Mouse (Mus musculus): ENCODE data around the gene Ttc39b. TPM values are rescaled to one million over a fixed set of nuclear protein-coding genes. Genes with fewer than 3 reads are reported as not detected.

Gene Ttc39b
- polyA plus RNA-seq, 1 experiment: 2.7 TPM

DNA sequence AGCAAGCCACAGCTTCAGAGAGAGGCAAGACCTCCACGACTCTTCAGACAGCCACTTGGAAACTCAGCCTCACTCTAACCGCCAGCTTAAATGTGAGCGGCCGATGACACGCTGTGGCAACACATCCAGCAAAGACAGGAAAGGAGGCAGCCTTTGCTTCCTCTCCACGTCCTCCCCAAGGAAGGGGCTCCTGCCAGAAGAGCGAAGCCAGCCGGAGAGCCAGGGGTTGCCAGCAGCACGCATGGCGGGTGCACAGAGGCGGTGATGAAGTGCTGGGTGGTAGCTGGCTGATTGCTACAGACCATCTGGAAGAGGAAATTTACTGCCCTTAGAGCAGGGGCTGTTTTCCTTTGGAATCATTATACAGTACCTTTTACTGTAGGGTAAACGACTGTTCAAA lies 112.3 kb downstream of the Ttc39b start:
- WGBS: 23% methylated on average over 12 of the region's 12 CpGs

DNA sequence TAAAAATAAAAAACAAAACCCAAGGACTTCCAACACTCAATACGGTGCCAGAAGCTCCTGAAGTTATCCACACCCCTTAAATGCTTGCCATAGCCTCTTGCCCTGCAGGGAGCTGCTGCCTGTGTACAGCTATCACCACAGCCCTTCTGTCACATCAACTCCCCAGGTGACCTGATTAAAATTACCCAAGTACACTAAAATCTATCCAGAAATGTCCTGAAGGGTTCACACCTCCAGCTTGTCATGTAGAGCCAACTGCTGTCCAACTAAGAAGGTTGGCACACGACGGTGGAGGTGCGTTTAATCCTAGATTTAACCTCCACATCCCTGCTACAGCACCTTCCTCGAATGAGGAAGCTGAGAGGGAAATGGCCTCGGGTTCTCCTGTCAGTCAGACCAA lies 113.6 kb downstream of the Ttc39b start:
- 81% methylated on average over 6 of the region's 6 CpGs for WGBS
- no peak for DNase-seq (ENCODE audit: low read depth, low spot score)

More for the DNA sequence above, 112.3 kb downstream of the Ttc39b start:
- no peak for DNase-seq (ENCODE audit: low read depth, low spot score)

DNA sequence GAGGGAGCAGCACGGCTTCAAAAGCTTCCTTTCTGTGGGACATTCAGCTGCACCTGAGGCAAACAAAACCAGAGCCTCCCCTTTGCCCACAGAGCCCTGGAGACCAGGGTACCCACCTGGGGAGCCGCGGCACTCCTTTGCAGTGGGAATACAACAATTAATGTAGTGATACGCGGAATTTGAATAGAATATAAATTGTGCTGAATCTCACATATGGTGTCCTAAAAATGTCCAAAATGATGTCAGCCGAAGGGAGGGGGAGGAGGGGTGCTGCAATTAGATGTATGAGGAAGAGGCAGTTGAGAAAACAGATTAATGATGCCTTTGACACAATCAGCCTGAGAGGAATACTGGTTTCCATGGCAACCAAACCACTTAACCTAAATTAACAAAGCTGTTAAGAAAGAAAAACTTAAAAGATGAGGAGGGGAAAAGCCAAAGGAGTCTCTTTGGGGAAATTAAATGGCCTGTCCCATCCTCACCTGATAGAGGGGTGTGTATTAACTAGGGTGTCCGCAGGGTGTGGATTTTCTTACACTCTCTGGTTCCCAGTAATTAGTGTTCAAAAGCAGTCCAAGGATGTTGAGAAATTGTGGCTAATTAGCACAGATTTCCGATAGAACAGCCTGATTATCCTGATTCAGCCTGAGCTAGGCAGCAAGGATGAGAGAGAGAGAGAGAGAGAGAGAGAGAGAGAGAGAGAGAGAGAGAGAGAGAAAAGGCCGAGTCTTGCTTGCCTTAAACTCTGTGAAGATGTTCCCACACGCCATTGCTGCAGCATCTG lies 117.1 kb downstream of the Ttc39b start:
- no peak for DNase-seq (ENCODE audit: low read depth, low spot score)
- 70% methylated on average over 10 of the region's 10 CpGs for WGBS

DNA sequence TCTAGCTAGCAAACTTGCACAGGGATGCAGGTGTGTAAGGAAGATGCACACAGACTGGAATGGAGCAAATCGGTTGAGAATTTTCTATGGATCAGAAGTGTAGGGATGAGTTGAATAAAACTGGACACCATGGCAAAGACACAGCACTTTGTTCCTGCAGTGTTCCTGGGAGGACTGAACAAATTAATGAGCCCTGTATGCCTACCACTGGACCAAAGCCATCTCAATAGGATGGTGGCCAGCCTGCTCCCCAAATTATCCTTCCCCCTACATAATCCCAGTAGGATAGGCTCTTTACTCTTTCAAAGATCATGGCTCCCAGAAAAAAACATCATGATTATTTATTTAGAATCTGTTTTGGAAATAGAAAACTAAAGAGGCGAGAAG lies 117.6 kb downstream of the Ttc39b start:
- DNase-seq (ENCODE audit: low read depth, low spot score): no peak
- 86% methylated on average over 2 of the region's 2 CpGs for WGBS

DNA sequence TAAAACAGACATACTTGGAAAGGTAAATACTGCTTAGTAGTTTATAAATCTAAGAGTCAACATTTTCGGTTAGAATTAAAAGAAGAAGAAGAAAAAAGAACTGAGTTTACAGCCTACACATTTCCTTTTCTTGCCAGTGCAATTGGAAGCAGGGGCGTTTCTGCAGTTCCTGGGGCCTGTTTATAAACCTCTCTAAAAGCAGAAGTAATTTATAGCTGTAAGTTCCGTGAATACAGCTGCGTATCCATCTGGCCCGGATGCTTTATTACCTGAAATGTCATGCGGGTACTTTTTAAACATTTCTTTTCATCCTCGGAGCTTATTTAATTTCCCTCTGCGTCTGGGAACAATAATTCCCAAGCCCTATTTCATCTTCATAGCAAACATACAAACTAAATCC lies 124.7 kb downstream of the Ttc39b start:
- DNase-seq (ENCODE audit: low read depth, low spot score): no peak
- 3% methylated on average over 8 of the region's 8 CpGs for WGBS

DNA sequence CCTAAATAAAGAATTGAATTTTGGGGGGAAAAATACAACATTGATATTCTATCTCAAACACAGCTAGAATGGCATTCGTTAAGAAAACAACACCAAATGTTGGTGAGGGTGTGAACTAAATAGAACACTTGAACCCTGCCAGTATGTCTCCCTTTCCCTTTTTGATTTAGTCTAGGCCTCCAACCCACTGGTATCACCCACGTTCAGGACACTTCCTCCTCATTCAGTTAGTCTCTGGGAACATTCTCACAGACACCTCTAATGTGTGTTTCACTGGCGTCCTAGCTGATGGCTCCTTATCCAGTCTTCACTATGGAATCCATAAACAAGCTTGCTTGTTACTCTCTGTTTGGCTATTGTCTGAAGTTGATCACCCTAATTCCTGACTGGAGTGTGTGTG lies 125.9 kb downstream of the Ttc39b start:
- 87% methylated on average over 3 of the region's 3 CpGs for WGBS
- no peak for DNase-seq (ENCODE audit: low read depth, low spot score)

DNA sequence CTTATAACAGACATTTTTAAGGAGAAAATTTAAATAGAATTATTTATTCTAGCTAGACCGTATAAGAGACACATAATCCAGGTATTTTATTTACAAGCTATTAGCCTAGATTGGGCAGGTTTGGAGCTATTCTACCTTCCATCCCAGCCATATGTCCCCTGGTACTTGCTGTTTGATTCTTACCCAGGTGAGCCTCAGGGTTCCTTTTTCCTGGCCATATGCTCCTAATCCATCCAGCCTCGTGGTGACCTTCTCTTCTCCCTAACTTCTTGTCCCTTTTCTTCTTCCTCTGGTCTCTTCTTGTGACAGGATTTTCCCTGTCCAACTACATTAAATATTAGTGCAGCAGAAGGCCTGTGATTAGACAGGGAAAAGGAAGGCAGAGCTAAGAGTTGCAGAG lies 134.3 kb downstream of the Ttc39b start:
- 77% methylated on average over 2 of the region's 2 CpGs for WGBS
- DNase-seq (ENCODE audit: low read depth, low spot score): no peak

DNA sequence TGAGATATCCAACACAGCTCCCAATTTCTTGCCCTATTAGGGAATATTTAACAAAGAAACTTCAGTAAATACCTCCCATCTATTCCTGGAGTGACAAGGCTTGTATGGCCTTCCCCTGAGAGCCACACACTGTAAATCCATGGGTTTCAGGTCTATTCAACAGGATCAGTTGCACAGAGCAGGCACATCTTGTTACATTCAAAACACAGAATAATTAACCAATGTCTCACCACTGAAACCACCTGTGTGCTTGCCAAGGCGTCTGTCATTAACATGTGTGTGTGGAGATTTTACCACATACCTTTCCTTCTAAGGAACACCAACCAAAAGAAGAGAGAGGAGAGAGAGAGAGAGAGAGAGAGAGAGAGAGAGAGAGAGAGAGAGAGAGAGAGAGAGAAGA lies 136.7 kb downstream of the Ttc39b start:
- WGBS: 29% methylated on average over 1 of the region's 1 CpGs
- DNase-seq (ENCODE audit: low read depth, low spot score): no peak

DNA sequence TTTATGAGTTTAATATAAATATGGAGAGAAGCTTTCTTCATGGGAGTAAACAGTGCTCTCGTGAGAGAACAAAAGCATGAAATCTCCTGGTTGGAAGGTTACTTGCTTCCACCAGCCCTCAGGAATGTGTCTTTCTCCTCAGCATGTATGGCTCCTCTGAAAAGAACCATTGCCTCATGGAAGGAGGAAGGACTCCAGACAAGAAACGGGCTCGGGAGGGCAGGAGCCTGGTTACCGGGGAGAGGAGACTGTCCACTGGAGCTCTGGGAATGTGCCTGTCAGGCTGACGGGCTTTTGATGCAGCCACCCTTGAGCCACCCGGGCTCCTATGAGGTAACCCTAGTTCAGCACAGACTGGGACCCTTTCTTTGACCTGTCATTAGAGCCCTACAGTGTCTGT lies 137.6 kb downstream of the Ttc39b start:
- DNase-seq (ENCODE audit: low read depth, low spot score): no peak
- 34% methylated on average over 6 of the region's 6 CpGs for WGBS

DNA sequence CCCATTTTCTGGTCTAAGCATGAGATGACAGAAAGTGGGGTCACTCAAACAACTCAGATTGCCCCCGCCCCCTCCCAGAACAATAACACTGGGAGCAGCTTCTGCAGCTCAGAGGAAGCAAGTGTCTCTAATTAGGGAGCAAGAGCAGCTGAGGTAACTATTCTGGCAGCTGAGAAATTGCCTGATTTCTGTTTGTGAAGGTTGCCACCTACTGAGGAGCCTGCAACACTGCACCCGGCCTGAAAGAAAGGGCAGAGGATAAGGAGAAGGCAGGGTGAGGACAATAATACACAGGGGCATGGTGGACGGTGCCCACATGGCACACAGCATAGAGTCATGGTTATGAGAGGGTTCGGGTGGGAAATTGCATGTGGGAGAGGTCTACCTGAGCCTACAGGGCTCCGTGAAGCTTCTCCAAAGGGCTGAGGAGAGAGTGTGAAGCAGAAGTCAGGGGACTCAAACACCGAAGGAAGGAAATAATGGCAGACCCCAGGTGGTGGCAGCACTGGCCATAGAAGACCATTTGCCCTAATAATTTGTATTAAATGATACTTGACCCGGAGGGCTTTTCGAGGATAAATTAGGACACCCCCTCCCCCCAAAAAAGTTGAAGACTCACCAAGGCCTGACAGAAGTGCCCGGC lies 140.6 kb downstream of the Ttc39b start:
- no peak for DNase-seq (ENCODE audit: low read depth, low spot score)
- 37% methylated on average over 9 of the region's 9 CpGs for WGBS

DNA sequence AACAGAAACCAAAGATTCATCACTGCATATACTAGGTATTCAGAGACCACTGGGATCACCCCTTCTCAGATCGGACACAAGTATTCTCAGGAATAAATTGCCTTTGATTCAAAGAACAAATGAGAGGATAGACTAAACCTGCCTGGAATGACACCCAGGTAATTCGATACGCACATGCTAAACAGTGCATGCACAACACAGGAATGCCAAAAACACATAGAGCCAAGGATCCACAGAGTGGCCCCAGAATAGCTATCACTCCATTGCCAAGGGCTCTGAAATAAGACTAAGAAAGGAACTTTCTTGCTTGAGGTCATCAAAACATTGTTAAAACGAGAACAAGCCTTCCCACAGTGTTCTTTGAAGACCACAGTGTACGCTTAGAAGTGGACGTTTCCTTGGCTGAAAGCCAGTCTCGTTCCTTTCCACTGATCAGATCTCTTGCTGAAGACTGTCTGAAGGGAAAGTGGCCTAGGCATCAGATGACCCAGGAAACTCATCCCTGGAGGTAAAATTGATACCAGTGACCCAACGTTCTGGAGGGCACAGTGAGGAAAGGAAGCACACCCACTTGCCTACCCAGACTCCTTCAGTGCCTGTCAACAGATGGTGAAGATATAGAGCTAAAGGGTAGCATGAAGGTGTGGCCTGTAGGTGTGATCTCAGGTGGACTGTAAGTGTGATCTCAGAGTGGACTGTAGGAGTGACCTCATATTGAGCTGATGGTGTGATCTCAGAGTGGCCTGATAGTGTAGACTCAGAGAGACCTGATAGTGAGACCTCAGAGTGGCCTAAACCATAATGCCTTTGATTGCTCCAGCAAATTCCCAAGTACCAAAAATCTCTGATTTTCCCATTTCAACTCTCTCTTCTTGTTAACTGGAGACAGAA lies 141.6 kb downstream of the Ttc39b start:
- DNase-seq (ENCODE audit: low read depth, low spot score): no peak
- 53% methylated on average over 8 of the region's 8 CpGs for WGBS

DNA sequence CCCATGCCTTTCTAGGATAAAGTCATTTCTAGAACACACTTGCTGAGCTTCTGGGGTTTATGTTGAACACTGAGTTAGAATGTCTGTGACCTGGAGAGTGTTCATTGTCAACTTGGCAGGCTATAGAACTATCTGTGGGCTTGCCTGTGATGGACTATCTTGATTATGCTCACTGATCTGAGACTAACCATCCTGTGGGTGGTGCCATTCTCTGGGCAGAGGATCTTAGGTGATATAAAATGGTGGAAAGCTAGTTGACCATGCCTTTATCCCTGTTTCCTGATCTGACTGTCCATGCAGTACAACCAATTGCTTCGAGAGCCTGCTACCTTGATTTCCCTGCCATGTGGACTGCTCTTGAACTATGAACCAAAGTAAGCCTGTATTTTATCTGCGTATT lies 146.6 kb downstream of the Ttc39b start:
- 93% methylated on average over 2 of the region's 2 CpGs for WGBS
- DNase-seq (ENCODE audit: low read depth, low spot score): no peak

DNA sequence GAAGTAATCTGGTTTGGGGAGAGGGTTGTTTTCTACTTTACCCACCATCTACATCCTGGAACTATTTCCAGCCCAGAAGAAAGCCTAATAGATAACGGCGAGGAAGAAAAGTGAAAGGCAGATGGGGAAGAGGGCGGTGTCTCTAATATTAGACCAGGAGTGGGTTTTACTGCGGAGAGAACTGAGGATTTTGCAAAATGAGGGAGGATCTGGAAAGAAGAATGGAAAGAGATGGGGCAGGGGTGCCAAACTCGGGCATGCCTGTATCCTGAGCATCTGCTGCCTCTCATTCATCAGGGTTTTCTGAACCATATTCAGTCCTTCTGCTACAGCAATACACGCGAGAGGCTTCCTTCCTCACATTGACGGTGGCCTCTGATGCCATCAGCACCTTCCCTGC lies 149.1 kb downstream of the Ttc39b start:
- no peak for DNase-seq (ENCODE audit: low read depth, low spot score)
- 84% methylated on average over 8 of the region's 8 CpGs for WGBS

DNA sequence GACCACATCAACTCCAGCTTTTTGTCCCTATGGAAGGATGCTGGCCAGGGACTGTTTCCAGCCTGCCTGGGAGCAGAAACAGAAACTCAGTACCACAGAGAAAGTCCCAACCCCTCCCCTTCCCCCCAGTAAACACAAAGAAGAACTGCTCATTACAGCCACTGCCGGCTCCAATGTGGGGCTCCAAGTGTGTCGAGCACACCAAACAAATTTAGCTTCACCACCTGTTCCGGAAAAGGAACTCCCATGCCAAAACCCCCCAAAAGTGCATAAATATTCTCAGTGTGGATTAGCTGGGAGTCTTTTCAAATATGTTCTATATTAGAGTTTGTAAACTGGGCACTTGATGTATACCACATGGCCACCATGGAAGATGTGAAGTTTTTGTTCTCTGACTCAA lies 151.8 kb downstream of the Ttc39b start:
- WGBS: 53% methylated on average over 3 of the region's 3 CpGs
- no peak for DNase-seq (ENCODE audit: low read depth, low spot score)

DNA sequence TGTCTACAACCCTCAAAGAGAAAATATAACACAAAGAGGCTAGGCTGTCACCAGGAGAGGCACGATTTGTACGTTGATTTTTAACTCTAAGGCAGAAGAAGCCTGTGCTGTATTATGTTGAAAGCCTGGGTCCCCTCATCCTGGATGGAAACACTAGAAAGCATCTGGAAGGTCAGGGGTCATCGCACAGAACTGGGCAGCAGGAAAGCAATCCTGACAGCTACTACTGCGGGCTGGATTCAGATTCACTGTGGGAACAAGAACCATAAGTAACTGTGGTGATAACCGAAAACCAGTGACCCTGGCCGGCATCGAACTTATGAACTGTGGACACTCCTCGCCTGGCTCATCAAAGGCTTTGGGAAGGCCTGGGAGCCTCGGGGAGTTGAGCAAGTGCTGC lies 153.3 kb downstream of the Ttc39b start:
- whole genome bisulfite sequencing: 81% methylated on average over 9 of the region's 9 CpGs
- DNase-seq (ENCODE audit: low read depth, low spot score): no peak

Other genes starting within 250 kb of the Ttc39b start
- gene Snapc3, start 93.5 kb upstream of the Ttc39b start, polyA plus RNA-seq (2012; rRNA removed): 6.0 and 10.5 TPM in 2 replicates
- gene Psip1, start 162.2 kb upstream of the Ttc39b start, polyA plus RNA-seq (2012; rRNA removed): 6.3 and 11.1 TPM in 2 replicates
- gene Ccdc171, start 201.3 kb upstream of the Ttc39b start, polyA plus RNA-seq (2012; rRNA removed): 0.19 and 0.49 TPM in 2 replicates